Mouse (Mus musculus) c-Kit-positive CD71-negative TER-119-negative erythroid progenitor cells, embryonic 14.5 days (primary cell): Measurements from ENCODE around the gene Mnt.

Experiments
- DNase-seq: peaks from one replicate; pipeline ENCODE4 v3.0.0-alpha.2; 2013; ENCODE audit warnings: low read depth

The Mnt gene

DNA sequence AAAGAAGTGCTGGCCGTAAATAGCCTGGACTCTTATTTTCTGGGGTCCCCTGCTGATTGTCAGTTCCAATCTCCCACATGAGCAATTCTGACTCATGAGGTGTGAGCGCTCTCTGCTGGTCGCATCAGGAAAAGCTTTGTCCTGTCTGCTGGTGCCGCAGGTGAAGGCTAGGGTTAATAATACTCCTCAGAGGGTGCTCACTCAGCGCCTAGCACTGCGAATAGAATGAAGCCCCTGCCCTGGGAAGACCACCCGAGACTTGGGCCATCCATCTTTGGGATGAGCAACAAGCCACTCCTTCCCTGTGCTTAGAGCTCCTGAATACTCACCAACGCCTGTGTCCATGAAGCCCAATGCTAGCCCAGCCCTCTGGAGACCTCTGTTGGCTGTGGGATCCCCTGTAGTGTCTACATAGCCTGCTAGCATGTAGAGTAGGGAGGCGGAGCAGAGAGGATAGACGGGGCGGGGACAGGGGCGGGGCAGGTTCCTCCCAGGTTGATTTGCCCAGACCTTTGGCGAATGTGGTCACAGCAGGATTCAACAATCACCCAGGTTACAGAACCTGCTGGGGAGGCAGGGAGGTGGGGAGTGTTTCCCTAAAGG is 17.3 kb downstream of the Mnt start:
- peak; percentile 78 for DNase-seq

DNA sequence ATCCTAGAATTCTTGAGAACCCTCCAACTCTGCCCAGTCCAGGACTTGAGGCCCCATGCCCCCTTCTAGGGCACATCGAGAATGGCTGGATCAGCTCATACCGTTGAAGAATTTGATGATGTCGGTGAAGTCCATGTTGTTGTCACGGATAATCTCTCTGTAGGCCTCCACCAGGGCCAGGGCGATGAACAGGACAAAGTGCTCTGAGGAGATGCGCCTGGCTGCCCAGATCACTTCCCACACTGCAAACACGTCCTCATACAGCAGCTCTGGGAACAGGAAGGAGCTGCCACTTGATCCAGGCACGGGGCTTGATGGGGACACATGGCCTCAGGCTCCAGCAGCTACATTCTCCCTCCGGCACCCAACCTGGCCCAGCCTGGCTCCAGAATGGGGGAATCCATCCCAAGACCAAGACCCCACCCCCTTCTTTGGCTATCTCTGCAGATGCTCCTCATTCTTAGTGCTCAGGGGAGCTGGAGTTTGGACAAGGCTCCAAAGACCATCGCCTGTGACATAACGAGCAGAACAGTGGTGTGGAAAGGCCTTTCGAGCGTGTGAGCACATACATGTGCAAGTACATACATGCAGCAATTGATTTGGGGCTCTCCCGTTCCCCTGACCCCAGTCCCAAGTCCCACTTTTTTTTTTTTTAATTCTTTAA is 20.4 kb downstream of the Mnt start:
- DNase-seq: no peak

DNA sequence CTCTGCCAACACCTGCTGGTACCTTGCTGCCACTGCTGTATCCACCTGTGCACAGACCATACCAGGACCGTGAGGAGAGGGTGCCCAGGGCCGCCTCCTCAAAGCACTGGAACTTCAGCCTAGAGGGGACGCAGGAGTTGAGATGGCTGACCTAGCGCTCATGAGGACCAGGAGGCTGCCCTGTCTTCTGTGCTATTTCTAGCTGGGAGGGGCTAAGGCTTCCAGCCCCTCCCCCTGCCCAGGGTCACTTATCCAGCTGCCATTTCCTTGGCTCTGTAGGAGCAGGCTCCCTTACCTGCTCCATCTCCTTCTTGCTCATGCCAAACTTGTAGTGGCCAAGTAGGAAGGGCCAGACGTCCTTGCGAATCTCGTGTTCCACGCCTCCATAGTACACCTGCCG is 27.0 kb downstream of the Mnt start:
- no peak for DNase-seq

DNA sequence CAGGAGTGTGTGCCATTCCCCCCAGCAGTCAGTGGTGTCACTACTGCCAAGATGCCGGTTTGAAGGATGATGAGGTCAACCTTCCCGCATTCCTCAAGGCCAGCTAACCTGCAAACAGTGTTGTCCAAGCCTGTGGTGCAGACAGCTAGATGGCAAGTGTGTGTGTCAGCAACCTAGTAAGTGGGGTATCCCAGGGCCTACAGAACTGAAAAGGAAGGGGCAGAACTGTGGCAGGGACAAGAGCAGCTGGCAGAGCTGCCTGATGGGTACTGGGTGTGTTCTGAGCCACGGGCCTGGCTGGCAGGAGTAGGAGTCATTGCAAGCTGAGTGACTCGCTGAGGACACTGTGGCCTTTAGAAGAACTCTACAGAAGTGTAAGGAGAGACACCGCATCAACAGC is 31.4 kb downstream of the Mnt start:
- no peak for DNase-seq

DNA sequence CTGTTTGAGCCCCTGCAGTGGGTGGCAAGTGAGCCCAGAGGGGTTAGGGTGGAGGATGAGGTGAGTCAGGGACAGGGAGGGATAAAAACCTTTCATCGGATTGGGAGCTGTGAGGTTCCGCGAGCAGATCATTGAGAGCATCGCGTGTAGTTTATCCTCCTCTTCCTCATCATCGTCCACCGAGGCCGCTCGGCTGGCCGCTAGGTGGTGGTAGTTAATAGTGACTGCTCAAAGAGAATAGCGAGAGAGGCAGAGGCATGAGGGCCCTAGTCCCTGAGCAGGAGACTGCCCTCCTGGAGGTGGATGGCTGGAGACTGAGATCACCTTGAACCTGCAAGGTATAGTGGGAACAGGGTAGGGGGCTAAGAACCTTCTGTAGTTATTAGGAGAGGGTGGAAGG is 32.8 kb downstream of the Mnt start:
- DNase-seq: no peak

DNA sequence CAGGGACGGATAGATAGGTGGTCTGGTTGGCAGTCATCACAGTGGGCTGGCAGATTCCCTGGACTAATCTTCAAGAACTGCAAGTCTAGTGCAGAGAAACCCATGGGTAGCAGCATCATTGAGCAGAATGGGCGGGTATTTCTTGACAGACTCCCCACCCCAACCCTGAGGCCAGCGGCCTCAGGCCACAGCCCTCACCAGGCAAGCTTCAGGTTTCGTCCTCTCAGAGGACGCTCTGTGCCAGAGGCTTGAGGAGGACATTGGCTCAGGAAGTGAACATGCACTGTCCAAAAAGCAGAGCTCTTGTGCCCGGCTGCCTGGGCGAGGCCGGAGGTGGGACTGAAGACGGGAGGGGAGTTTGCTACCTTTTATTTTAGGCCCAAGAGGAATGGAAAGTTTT is 33.7 kb downstream of the Mnt start:
- no peak for DNase-seq

DNA sequence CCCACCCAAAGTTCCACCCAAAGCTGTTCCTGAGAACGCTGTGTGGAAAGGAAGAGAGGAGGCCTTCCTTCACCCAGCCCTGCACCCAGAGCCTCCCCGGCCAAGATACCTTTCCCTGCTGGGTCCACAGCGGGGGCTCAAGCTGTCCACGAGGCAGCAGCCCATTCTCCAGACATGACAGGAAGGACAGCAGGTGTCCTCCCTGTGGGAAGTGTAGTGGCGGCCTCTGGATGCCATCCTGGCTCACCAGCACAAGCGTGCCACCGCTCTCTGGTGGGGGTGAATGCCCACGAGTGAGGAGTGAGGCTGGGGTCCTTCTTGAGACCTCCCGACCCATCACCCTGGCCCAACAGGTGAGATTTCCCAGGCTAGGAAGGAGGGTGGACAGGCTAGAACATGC is 34.5 kb downstream of the Mnt start:
- no peak for DNase-seq

DNA sequence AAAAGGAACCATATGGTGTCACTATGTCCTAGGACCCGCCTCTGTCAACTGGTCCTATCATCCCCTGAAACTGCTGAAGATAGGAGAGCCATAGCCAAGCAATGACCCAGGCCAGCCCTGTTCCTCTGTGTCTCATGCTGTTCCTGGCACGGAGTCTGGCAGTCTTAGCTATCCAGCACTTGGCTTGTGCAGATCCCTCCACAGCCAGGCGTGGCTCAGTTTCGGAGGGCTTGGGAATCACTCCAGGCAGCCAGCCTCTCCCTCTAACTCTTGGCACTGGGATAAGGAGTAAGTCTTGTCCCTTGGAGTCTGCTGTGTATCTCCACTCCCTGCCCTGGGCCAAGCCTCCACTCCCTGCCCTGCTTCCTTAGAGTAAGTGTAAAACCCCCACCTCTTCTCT is 35.9 kb downstream of the Mnt start:
- DNase-seq: no peak

DNA sequence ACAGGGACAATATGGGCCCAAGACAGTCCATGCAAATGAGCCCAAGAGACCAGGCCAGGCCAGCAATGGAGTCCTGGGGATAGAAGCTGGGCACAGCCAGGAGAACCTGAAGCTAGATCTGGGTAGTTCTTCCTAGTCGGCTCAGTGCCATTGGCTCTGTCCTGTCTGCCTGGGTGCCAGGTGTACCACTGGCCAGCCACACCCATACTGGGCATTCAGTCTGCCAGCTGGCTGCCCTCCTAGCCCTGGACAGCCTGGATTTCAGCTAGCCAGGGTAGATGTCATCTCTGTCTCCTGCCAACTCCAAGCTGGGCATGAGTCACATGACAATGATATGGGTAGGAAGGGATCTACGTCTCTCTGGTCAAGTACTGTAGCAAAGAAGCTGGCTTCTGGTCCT is 36.5 kb downstream of the Mnt start:
- DNase-seq: no peak

DNA sequence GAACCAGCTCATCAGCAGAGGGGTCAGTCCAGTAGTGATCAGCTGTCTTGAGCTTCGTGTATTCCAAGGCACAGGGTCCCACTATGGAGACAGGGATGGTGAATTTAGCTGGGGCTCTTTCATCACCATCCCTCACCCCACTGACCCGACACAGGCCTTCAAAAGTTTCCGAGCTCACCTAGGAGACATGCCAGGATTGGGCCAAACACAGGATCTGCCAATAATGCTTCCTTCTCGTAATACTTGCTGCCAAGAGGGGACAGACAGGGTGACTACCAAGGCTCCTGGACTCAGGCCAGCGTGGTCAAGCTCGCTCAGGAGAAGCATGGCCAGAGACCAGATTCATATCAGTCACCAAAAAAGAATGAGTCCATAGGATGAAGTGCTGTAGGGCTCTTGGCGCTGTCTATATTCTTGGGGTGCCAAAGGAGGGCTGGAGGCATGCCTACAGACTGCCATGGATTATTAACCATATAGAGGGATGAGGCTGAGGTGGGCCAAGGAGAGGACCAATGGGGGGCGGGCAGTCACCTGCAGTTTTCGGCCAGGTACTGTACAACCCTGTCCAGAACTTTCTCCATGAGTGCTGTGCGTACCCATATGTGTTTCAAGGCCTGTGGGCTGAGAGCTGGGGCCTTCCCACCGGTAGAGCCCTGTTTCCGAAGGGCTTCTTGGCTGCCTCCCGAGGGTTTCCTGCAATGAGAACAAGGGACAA is 37.5 kb downstream of the Mnt start:
- DNase-seq: no peak

DNA sequence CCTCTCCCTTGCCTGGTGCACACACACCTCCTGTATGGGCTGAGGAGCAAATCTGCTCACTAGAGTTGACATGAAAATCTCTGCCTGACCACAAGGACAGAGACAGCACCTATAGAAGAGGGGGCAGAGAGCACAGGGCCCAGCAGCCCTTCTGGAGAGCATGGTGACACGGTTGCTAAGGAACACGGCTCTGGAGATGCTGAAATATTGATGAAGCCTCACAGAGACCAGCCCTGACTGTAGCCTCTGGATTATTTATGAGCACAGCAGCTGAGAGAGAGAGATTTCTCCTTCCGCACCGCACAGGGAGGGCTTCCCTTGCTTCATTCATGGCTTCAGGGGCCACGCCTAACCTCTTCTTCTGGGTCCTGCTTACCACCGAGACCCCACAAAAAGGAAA is 38.9 kb downstream of the Mnt start:
- DNase-seq: no peak

DNA sequence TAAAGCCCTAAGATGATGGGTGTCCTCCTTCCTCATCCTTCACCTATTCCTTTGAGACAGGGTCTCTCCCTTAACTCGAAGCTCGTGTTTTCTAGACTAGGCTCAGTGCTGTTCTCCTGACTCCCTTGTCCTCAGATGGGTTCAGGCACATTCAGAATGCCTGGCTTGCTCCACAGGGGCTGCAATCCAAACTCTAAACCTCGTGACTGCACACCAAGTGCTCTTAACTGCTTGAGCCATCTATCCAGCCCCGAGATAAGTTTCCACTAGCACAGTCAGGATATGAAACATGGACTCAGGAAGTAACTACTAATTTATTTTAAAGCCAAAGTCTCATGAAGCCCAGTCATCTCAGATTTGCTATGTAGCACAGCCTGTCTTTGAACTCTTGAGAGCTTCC is 39.8 kb downstream of the Mnt start:
- no peak for DNase-seq

DNA sequence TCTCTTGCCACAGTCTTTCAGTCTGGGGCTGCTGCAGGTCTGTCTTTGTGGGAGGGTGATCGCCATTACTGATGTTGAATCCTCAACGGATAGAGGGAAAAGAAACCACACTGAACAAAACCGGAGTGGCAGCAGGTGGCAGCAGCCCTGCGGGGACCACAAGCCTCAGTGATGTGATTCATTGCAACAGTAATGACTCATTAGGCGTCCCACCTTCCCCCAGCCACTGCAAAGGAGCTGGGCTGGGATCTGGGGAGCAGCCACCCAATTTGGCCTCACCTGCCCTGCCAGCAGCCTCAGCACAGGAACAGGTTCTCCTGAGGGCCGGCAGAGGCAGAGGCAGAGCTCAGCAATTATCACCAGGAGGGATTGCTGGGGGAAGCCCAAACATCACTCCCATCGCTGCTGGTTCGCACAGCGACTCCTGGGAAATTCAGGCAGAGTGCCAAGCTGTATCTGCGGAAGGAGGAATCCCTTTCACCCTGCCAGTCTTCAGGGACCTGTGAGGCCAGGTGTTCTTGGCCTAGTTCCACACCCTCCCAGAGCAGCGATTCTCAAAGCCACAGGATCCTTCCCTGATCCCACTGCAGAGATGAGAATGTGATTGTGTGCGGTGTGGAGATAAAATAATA is 40.4 kb downstream of the Mnt start:
- no peak for DNase-seq

DNA sequence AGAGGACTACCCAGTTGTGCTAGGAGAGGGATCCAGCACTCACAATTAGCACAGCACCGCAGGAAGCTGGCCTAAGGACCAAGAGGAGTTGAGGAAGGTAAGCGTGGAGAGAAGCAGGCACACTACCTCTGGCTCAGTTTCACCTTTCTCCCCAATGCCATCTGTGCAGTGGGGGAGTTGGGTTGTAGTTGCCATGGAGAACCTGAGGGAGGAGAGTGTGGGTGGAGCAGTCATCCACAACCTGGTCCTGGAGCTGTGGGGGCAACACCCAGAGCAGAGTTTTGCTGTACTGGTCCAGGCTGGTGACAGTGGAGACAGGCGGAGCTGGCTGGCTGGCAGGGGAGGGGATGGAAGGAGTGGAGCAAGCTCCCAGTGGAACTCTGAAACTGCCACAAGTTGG is 43.9 kb downstream of the Mnt start:
- no peak for DNase-seq

DNA sequence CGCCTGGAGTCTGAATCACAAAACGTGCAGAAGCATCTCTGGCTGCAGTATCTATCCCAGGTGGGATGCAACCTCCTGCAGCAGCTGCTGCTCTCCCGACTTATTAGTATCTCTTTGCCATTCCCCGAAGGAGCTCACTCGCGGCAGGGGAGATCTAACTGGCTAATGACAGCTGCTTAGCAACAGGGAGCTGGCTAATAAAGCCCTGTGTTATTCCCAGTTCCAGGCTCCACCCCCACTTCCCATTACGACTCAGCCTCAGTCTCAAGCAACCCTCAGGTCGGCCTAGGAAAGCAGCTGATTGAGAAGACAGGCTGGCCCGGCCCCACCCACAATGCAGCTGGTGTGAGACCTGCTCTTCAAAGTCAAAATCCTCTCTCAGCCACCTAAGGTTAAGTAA is 46.1 kb downstream of the Mnt start:
- no peak for DNase-seq

DNA sequence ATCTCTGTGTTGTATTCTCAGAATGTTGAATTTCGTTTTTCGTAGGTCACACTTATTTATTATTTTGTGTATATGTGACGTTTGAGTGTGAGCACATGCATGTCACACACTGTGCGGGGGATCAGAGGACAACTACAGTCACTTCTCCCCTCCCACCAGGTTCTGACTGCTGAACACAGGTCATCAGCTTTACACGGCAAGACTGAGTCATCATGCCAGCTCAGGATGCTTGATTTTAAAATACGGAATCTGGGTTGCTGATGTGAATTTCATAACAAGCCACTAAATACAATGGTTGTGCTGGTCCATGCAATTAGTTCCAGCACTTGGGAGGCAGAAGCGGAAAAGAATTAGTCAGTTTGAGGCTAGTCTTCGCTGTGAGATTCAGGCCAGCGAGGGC is 50.3 kb downstream of the Mnt start:
- no peak for DNase-seq

DNA sequence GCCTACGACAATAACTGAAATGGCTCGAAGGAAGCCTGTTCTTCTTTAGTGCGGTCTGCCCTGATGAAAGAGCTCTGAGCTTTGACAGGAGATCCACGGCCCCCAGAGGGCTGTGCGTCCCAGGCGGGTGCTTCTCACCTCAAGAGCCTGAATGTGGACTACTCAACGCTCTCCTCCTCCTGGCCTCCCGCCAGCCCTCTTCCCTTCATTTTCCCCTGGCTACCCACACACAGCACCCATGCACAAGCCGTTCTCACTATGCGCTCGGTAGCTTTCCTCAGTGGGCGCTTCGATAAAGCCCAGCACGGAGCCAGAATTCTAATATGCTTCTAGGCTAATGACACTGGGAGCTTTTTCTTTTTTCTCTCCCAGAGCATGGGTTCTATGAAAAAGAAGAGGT is 51.3 kb downstream of the Mnt start:
- DNase-seq: no peak

DNA sequence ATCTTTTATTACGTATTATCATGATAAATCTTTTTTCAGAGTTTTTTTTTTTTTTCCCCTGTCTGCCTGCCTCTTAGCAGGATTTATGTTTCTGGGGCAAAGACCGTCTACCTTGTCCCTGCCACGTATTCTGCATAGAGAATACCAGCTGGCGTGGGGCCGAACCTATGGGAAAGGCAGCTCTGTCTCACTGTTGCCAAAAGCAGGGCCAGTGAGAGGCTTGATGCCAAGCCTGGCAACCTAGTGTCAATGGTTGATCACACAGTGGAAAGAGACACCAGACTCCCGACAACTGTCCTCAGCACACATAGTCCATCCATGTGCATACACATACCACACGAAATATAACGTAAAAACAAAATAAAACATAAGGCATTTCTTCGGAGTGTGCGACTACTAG is 52.4 kb downstream of the Mnt start:
- DNase-seq: no peak

DNA sequence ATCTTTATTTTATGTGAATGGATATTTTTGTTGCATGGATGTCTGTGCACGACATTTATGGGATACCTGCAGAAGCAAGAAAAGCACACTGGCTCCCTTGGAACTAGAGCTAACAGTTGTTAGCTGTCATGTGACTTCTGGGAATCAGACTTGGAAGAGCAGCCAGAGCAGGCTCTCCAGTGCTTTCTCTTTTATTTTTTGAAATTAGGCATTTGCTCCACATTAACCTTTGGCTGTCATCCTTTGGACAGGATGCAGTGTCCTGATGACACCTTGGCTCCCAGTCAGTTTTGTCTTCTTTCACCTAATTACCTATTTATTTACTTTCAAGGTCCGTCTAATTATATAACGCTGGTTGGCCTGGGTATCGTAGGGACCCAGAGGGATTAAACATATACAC is 63.9 kb downstream of the Mnt start:
- DNase-seq: no peak
